Mouse (Mus musculus) heart, adult 18-20 months (tissue): ENCODE measurements around the gene Cavin2. TPM values are rescaled to one million over a fixed set of nuclear protein-coding genes. Genes with fewer than 3 reads are reported as not detected.
A peak's percentile ranks its signal among the peaks of the same experiment; 100 is the strongest.

Source experiments
- DNase-seq, 2 experiments: peaks; one replicate each; pipeline ENCODE4 v3.0.0; 2021 to 2022; ENCODE audit warnings: mixed read lengths in 1 of 2
- total RNA-seq, 2 experiments: library from RNA; stranded (reverse); gene quantifications; 2 replicates each; pipeline ENCODE4 v1.2.3; 2021

The Cavin2 gene
- total RNA-seq, 2 experiments from 2014 or later = 107 to 112 TPM

DNA sequence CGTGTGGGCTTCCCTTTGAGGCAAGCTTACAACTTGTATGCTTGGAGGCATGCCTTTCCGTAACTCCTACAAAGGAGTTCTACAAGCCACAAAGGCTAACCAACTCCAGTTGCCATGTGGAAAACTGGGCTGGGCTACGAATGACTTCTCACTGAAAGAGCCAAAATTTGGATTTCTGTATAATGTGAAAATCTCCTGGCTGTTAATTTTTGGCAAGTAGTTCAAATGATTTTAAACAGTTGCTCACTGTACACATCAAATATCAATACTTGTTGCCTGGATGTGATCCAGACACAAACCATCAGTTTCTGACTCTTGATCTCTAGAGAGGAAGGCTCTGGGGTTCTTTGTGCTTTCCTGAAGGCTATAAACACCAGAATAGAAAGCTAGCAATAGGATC lies 18.1 kb downstream of the Cavin2 start:
- no peak for DNase-seq

- DNase-seq = no peak
Observed at GRCm38 (mm10) chr1:51315476-51315875, 26.6 kb downstream of the Cavin2 start.

GRCm38 (mm10) chr1:51323506-51323905 lies 34.6 kb downstream of the Cavin2 start:
- DNase-seq = no peak

- no peak for DNase-seq
Observed at GRCm38 (mm10) chr1:51328541-51328940, 39.6 kb downstream of the Cavin2 start.

GRCm38 (mm10) chr1:51332986-51333385 lies 44.1 kb downstream of the Cavin2 start:
- no peak for DNase-seq

DNA sequence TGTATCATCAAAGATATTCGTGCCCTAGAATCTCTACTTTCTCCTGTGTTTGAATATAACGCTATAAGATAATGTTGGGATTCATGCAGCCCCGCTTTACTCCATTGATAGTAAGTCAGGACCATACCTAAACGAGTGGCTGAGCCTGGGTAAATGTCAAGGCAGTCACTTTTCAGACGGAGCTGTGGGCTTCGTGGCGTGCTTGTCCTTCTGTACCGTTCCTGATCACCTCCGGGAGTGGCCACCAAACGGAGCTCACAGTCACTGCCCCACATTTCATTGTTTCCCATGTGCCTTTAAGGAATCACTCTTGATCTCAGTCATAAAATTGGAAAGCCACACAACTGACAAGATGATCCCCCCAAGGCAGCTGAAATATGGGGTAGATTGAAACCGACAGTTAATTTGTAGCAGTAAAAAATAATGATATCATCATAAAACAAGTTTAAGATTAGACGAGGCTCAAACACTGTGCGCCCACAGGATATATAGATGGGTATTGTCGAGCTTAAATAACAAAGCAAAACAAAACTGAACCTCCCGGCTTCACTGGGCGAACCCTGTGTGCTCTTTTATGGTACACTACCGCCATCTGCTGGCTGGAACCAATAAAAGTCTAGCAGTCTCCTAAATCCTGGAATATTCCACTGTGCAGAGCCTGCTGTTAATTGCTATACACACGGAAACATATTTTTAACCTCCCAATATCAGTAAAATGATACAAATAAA lies 44.8 kb downstream of the Cavin2 start:
- peak; percentile 83 to 94 for DNase-seq

- DNase-seq = peak in 1 of 2 experiments; percentile 20
Observed at GRCm38 (mm10) chr1:51334289-51334688, 45.4 kb downstream of the Cavin2 start.

DNA sequence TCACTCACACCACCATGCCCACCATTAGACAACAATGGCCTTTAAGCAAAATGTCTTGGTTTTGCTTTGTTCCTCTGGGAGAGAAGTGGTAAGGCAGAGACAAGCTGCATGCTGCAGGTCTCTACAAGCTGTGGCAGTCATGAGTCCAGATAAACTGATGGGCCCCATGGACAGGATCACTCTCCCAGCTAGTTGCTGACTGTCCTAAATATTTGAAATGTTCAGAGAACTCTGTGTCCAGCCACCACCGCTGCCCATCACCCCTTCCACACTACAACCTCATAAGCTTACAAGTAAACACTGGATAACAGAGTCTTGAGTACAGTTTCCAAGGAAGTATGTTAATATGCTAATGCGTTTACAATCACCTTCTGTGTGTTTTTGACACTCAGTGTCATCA lies 46.2 kb downstream of the Cavin2 start:
- no peak for DNase-seq

DNA sequence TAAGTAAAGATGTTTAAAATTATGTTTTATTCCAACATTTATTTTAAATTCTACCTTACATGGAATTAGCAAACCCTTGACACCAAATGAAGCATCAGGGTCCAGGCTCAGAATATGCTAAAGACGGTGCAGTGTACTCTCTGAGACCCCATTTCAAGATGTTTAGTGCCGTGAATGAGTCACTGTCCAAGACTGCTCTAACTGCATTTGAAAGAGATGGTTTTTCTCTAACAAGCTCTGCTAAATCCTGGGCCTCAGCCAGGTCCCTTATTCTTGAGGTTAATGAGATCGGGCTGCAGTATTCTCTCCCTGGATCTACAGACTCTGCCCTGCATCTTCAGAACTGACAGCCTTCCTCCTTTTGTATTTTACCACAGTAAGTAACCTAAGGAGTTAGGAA lies 55.2 kb downstream of the Cavin2 start:
- DNase-seq = no peak

DNA sequence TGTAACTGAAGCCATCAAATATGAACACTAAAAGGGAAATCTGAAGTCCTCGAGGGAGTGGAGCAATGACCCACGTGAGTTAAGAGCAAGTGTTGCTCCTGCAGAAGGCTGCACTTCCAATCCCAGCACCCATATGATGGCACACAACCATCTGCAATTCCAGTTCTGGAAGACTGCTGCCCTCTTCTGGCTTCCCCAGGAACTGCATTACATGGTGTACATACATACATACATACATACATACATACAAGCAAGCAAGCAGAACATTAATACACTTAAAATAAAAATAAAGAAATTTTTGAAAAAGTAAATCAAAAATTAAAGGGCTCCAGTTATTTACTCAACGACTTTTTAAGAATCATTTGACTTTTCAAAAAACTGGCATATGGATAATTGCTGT lies 58.7 kb downstream of the Cavin2 start:
- no peak for DNase-seq

DNA sequence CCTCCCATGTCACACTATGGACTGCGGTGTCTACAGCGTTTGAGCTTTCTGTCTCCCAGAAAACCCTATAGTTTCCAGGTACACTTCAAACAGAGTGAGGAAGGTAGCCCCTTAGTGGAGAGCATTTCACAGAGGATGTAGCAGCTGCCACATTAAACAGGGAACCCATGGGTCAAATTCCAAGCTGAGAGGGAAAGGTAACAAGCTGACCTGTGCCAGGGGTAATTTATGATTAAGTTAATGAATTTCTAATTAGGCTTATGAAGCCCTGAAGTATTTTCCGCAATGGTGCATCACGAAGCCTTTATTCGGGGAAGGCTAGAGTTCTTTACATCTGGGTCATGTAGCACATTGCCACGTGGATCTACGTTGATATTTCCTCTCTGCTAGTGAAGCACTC lies 59.7 kb downstream of the Cavin2 start:
- DNase-seq = no peak

DNA sequence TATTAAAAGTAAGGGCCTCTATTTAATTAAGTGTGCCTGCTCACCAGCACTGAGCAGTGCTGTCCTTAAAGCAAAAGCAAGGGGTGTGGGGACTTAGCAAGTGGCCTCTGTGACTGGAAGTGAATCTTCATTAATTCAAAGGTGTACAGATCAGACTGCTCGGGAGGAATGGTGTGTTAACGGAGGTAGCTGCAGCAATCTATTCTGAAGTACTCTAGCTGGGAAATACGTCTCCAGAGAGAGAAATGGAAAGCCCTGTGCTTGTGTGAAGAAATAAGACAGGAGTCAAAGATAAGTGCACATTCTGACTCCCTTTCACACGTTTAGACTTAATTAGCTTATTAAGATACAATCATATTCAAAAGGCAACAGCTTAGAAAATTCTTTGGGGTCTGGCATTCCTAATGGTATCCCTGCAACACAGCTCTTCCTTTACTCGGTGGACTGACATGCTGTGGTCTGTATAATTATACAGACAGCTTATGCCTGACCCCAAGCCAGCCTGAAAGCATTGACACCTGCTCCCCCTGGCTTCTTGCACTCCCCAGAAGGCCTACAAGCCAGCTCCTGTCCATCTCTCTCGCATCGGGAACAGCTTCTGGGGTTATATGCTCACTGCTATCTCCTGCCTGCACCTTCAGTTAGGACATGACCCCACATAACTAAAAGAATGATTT lies 60.5 kb downstream of the Cavin2 start:
- DNase-seq = no peak

Other genes starting within 250 kb of the Cavin2 start
- gene Nabp1, start 189.3 kb downstream of the Cavin2 start, total RNA-seq = 10 to 100 TPM; 44.2 to 48.5 TPM